Mouse (Mus musculus) heart, adult 9 months (tissue): ENCODE results near the gene Olfr263.
A peak's percentile ranks its signal among the peaks of the same experiment; 100 is the strongest.

Experiments
- DNase-seq, 2 experiments: peaks; one replicate each; pipeline ENCODE4 v3.0.0; 2022; ENCODE audit warnings: low spot score in 2 of 2

The Olfr263 gene

DNA sequence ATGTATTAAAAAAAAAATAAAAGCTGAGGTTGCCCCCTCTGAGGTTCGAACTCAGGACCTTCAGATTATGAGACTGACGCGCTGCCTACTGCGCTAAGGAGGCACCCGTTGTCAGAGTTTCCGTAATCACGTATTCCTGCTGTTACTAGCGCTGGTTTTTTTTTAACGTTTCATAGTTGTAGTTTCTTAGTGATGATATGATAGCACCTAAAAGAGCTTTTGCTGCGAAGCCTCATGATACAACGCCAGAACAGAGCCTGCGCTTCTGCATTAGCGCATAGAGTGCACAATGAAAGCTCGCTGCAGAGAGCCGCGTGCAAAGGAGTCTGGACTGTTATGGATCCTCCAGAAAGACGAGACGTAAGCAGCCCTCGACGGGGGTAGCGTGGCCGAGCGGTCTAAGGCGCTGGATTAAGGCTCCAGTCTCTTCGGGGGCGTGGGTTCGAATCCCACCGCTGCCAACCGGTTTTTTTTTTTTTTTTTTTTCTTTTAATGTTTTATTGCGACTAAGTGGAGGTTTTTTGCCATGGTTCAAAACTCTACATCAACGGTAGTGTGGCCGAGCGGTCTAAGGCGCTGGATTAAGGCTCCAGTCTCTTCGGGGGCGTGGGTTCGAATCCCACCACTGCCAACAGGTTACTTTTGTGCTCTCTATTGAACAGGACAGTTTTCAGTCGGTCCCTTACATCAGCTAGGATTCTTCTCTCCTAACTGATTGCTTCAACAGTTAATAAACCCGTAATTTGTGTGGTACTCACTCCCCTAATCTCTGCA, 40.4 kb downstream of the Olfr263 start:
- DNase-seq, result peak; percentile 66 to 77

DNA sequence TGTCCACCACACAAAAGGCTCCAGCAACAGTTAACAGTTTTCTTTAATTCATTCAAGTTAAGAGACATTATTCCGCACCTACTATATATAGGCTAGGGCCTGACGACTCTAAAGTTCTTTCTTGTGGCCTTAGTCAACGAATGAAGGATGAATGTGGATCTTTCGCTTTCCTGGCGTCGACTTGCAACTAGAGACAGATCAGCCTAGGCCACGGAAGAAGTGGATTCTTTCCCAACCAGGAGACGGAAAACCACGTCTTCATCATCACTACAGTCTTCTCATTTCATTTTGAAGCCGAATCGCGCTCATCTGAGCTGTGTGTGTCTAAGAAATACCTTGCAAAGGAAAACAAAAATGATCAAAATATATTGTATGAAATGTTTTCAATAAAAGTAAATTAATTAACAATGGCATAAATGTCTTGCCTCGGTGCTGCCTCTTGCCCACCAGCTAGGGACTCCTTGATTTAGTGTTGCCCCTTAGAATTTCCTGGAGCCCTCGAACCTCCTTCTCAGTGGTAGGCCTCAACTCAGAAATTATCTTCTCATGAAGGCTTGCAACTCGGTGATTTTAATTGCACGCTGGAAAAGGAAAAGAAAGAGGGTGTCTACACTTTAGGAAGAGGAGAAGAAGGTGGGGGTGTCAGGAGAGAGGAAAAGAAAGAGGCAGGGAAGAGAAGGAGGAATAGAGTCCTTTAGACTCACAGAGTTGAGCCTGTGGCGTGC, 41.2 kb downstream of the Olfr263 start:
- DNase-seq, result no peak

DNA sequence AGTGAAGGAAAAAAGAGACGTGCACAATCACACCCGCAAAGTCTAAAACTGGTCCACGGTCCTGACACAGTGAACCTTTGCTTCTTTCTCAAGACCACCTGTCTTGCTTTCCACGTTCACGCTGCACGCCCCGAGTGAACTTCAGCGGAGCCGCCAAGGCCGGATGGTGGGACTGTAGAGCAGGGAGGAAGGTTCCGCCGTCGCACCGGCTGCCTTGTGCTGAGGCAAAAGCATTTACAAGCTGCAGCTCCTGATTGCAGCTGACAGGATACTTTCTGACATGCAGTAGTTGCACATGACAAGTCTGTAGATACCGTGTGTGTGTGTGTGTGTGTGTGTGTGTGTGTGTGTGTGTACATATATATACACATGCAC, 41.7 kb downstream of the Olfr263 start:
- DNase-seq, result no peak

DNA sequence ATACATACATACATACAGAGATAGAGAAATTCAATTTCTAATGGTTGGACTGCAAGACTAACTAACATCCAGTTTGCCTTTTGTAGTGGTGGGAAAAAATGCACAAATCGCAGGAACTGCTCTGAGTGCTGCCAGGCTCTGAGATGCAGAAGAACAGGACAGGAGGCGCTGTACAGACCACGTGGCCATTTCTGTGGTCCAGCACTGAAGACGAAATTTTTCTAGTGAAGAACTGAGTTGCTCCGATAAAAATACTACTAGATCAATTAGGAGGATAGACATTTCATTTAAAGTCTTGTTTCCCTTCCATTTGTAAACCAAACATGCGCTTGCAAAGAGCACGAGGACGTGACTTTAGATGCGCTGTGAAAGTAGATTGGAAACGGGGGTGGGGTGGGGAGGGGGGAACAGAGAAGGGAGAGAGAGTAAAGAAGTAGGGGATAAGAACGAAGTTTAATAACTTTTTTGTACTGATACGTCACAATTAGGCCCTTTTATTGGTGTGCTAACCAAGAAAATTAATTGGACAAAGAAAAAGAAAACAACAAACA, 42.2 kb downstream of the Olfr263 start:
- DNase-seq, result no peak

DNA sequence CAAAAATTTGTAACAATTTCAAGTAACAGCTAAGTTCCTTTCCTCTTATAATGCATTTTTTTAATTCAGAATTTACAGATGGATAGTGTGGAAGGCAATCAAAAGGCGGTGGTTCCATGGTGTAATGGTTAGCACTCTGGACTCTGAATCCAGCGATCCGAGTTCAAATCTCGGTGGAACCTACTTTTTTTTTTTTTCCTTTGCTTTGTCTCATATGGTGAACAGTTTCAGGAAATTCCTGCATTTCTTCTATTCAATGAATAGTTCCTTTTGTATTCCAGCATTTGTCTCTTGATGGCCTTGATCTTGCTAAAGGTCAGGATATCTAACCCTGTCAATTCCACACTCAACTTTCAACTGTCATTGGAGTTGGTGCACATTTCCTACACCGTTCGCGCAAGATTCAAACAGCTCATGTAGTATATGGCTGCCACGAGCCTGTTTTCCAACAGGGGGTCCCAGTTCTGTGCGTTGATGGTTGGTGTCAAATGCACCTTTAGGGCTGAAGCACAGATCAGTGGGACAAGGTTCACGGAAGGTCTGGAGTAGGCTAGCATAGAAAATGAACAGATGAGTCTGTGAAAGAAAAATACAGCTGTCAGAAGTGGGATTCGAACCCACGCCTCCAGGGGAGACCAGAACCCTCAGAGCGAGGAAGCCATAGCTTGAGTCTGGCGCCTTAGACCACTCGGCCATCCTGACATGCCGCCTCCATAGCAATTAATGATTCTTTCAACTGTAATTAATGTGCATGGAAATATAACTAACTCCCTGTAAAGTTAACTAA, 43.0 kb downstream of the Olfr263 start:
- DNase-seq, result peak; percentile 38 to 79

DNA sequence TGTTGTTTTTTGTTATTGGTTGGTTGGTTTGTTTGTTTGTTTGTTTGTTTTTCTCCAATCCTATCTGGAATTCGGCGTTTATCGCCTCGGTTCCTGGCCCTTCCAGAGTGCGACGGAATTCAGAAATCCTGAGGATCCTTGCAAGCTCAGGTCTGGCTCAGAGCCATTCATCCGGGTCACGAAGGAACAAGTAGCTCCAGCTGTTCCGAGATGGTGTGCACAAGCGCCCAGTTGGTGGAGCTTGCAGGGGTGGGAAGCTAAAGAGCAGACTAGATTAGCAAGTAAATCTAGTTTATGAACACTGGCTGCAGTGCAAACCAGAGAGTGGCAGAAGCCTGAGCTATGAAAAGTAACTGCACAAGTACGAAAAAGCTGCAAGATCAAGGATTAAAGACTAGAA, 43.6 kb downstream of the Olfr263 start:
- peak; percentile 85 to 89 for DNase-seq

DNA sequence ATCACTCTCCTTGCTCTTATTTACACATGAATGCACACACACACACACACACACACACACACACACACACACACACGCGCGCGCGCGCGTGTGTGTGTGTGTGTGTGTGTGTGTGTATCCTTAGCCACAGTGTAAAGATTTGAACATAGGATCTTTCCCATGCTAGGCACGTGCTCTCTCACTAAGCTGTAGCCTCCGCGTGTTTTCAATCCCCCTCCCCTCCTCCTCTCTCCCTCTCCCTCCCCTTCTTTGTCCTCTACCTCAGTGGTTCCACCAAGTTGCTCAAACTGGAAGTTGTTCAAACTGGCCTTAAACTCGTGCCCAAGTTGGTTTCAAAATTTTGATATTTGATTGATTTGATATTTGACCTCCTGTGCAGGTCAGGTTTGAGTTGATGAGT, 47.3 kb downstream of the Olfr263 start:
- DNase-seq, result no peak

DNA sequence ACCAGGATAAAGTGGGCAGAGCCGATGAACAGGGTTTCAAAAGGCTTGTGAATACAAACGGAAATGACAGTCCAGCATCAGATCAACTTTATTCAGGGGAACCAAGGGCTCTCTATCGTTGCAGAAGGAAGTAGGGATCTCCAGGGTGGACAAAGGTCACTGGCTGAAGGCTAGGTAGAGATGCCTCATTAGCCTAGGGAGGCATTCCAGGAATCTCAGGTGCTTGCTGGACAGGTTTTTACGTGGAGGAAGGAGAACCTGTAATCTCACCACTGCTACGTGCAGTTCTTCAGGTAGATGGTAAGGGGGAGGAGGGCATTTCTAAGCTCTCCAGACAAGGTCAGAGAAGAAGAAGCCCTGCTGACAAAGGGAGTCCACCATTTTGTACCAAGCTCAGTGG, 48.2 kb downstream of the Olfr263 start:
- no peak for DNase-seq

DNA sequence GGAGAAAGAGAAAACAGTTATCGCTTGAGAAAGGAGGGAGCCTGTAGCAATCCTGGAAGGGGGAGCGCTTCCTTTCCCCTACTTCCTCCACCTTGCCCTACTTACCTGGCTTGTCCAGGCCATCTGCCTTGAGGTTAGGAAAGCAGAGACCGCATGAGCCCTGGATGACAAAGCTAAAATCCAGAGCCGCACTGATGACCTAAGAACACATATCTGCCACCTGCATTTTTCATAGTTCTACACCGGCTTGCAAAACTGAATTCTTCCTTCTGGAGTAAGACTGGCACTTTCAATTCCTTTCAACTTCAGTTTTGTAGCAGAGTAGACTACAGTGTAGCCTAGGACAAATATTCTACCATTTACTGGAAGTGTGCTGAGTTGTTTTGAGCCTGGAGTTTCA, 48.9 kb downstream of the Olfr263 start:
- DNase-seq, result no peak

DNA sequence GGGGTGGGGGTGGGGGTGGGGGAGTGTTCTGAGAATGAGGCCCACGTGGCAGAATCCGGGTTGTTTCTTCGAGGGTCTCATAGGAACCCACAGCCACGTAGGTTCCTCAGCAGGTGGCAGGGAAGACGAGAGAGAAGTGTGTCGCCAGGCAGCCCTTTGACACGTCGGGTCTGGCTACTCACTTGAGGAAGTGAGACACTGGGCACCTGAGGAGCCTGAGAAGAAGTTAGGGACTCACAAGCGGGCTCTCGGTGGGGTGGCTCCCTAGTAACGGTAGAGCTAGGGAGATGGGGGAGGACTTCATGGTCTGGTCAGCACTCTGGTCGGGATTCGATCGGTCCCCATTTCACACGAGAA, 49.9 kb downstream of the Olfr263 start, which contains the start of gene Trim27:
Gene Trim27 (plus strand): TSS at position 79 of the 357 bp plus-strand sequence.
- DNase-seq, result no peak

DNA sequence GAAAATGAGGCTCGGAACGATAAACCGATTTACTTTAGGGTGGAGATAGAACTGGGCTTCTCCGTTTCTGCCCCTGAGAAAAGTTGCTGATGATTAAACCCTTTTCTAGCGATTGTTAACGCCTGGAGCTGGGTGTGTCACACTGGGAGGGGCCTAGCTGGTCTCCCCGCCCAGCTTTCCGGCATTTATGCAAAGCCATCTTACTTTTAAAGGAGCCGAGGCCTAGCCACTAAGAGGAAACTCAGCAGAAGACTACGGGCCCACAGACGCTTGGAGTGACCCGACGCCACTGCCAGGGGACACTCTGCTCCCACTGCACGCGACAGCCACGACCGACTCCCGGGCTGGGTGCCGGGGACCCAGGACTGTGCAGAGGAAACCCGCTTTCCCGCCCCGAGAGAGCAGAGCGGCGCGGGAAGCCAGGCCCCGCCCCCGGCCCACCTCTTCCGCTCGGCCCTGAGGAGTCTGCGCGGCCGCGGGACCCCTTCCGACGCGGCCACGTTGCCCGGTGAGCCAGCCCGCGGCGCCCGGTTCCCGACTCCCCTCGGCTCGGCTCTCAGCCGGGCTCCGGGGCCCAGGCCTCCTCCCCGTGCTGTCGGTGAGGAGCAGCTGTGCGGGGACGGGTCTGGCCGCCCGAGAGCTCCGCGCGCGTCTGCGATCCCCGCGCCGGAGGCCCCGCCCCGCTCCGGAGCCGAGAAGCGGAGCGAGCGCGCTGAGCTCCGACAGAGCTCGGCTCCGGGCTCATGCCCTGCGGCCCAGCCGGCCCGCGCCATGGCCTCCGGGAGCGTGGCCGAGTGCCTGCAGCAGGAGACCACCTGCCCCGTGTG, 50.5 kb downstream of the Olfr263 start:
- peak; percentile 88 to 95 for DNase-seq

DNA sequence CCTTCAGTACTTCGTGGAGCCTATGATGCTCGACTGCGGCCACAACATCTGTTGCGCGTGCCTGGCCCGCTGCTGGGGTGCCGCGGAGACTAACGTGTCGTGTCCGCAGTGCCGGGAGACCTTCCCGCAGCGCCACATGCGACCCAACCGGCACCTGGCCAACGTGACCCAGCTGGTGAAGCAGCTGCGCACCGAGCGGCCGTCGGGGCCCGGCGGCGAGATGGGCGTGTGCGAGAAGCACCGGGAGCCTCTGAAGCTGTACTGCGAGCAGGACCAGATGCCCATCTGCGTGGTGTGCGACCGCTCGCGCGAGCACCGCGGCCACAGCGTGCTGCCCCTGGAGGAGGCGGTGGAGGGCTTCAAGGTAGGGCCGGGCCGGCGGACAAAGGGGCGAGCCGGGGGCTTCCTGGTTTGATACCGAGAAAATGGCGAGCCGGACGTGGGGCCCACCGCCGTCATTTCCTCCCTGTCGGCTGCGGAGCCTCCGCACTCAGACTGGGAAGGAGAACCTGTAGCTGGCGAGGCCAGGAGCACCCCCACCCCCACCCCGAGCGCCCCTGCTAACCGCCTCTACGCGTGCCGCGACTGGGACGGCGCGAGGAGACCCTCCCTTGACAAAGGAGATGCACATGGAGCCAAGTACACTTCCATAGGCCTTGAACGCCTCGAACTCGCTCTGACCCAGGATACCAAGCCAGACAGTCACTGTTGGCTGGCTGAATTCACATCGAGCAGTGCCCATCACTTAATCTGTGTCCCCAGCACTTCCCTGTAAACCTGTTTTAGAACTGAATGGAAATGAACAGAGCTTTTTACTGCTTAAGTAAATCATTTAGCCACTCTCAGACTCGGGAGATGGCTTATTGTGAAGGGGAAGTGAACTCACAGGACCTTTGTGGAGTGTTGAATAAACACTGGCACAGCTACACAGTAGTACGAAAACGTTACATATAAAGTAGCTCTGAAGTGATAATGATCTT, 51.4 kb downstream of the Olfr263 start:
- peak in 1 of 2 experiments; percentile 25 for DNase-seq

DNA sequence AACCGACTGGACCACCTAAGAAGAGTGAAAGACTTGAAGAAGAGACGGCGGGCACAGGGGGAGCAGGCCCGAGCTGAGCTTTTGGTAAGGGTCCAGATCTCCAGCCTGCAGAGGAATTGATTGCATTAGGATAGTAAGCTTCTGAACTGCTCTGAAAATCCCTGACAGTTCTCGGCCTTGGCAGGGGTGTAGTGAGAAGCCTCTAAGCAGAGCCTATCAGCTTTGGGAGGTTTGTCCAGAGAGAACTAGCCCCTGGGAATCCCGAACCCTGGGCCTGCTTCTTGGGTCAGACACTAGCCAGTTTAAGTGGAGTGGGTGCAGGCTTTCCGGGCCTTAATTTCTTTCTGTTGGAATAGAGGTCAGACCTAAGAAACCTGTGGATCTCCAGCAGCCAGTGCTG, 52.6 kb downstream of the Olfr263 start:
- no peak for DNase-seq

DNA sequence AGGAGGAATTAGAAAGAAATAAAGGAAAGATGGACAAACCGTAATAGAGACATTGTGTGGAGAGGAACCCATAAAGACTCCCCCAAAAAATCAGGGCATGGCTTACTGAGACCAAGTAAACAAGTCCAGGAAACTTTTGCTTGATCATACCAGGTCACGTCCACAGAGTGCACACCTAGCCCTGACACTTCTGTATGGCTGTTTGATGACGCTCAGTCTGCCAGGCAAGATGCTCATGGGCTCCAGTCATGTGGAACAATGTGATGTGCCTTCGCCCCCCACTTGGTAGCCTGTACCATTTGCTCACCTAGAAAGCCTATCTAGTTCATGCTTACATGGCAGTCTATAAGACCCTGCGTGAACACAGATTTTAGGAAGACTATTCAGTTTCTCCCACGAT, 53.6 kb downstream of the Olfr263 start:
- no peak for DNase-seq

DNA sequence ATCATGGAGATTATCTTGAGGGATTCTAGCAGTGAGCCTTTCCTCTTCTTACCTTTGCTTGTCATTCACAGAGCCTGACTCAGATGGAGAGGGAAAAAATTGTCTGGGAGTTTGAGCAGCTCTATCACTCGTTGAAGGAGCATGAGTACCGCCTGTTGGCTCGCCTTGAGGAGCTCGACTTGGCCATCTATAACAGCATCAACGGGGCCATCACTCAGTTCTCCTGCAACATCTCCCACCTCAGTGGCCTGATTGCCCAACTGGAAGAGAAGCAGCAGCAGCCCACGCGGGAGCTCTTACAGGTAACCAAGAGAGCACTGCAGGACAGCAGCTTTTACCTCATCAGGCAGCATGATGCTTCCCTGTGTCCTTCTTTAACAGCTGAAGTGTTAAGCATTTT, 54.2 kb downstream of the Olfr263 start:
- no peak for DNase-seq

DNA sequence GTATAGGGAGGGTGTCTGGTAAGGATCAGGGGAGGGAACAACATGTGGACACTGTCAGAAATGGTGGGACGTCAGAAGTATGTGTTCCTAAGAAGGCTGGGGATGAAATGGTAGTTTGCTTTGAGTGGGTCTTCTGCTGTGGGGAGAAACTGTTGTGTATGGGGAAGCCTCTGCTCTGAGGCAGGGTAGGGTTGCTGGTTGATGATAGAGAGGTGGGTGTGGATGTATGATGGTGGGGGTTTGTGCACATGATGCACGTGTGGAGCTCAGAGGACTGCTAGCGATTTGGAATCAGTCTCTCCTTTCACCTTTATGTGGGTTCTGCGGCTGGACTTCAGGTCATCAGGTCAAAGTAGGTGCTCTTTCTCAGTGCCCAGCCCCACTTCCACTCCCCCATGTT, 56.1 kb downstream of the Olfr263 start:
- no peak for DNase-seq
